Mouse (Mus musculus) myocyte (in vitro differentiated cells): ENCODE data around the gene Vtcn1.

Source experiments
- E2F4 ChIP-seq: IDR thresholded peaks from one replicate; pipeline ENCODE4 v1.6.1; 2011; ENCODE audit warnings: mild to moderate bottlenecking, control low read depth, moderate library complexity; ENCODE audit not compliant: insufficient read depth
- MAX ChIP-seq: IDR thresholded peaks from one replicate; pipeline ENCODE4 v1.6.1; 2011; ENCODE audit warnings: low read depth, mild to moderate bottlenecking, control low read depth
- MYOD1 ChIP-seq, 3 experiments: IDR thresholded peaks; one replicate each; pipeline ENCODE4 v1.6.1; 2011; ENCODE audit warnings: control low read depth in 2 of 3, low read depth in 2 of 3, mild to moderate bottlenecking in 2 of 3, moderate library complexity in 1 of 3; ENCODE audit not compliant: insufficient read length in 2 of 3, control insufficient read depth in 1 of 3
- POLR2A ChIP-seq: IDR thresholded peaks from one replicate; pipeline ENCODE4 v1.6.1; 2011; ENCODE audit warnings: low read depth, mild to moderate bottlenecking, control low read depth, moderate library complexity; ENCODE audit not compliant: insufficient read length
- POLR2AphosphoS2 ChIP-seq: IDR thresholded peaks from one replicate; pipeline ENCODE4 v1.6.1; 2011; ENCODE audit warnings: low read depth, control low read depth; ENCODE audit not compliant: insufficient read length
- REST ChIP-seq: IDR thresholded peaks from one replicate; pipeline ENCODE4 v1.6.1; 2011; ENCODE audit warnings: mild to moderate bottlenecking, control low read depth, moderate library complexity; ENCODE audit not compliant: insufficient read depth, insufficient read length
- SRF ChIP-seq: IDR thresholded peaks from one replicate; pipeline ENCODE4 v1.6.1; 2011; ENCODE audit warnings: low read depth; ENCODE audit not compliant: control insufficient read depth, insufficient read length
- USF1 ChIP-seq: IDR thresholded peaks from one replicate; pipeline ENCODE4 v1.6.1; 2011; ENCODE audit warnings: low read depth, mild to moderate bottlenecking, control low read depth, moderate library complexity

DNA sequence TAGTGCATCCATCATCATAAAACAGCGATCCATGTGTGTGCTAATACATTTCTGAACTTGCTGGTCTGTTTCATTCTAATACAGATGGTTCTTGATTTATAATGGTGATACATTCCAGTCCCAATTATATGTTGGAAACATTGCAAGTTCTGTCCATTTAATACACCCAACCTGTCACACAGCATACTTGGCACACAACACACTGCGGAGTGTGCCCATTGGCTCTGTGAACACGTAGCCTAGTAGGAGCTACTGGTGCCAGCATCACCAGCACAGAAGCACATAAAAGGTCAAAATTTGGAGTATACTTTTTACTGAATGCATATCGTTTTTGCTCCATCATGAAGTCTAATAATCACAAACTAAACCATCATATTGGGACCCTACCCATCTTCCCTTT, 51.8 kb downstream of the Vtcn1 start:
- TF ChIP-seq E2F4 (no peak), REST (no peak), MAX (no peak), USF1 (no peak), POLR2A (no peak), SRF (no peak), MYOD1 (IDR thresholded peaks at IDR 0.05; ENCODE audit: control insufficient read depth in 1 of 3, insufficient read length in 2 of 3, low read depth in 2 of 3) (no peak), POLR2AphosphoS2 (no peak)
